Mouse (Mus musculus) CH12.LX (cell line): ENCODE data around the gene Dmd. TPM values are rescaled to one million over a fixed set of nuclear protein-coding genes. Genes with fewer than 3 reads are reported as not detected.

Source experiments
- DNase-seq: peaks from one replicate; pipeline ENCODE4 v3.0.0-alpha.2; 2013; ENCODE audit errors: extremely low read depth
- H3K27ac ChIP-seq: 2 replicates; pipeline ENCODE4 v1.5.1; 2012; ENCODE audit warnings: low read depth, mild to moderate bottlenecking, control low read depth, moderate library complexity; ENCODE audit not compliant: insufficient read depth
- H3K27me3 ChIP-seq: replicated peaks from 2 replicates; pipeline ENCODE3; 2012; ENCODE audit warnings: inconsistent platforms
- H3K36me3 ChIP-seq, 2 experiments: replicated peaks in 1 of 2; 2 replicates each; pipeline versions ENCODE3 to v1.6.1; 2012; ENCODE audit warnings: inconsistent platforms in 1 of 2, low read length in 1 of 2, mild to moderate bottlenecking in 1 of 2, mixed read lengths in 1 of 2, moderate library complexity in 1 of 2; ENCODE audit not compliant: control insufficient read depth in 1 of 2, insufficient read depth in 1 of 2
- H3K4me1 ChIP-seq, 2 experiments: 2 replicates each; pipeline ENCODE4 v1.6.1; 2012; ENCODE audit warnings: inconsistent platforms in 1 of 2, moderate library complexity in 1 of 2; ENCODE audit not compliant: insufficient read depth in 2 of 2, control insufficient read depth in 1 of 2
- H3K4me2 ChIP-seq: 2 replicates; pipeline ENCODE4 v1.6.1; 2012; ENCODE audit warnings: low read depth, mild to moderate bottlenecking, control low read depth; ENCODE audit not compliant: poor library complexity, insufficient read depth, severe bottlenecking
- H3K4me3 ChIP-seq, 3 experiments: fragments of 150-350 bp in 1 of 3; sonication (generic) in 1 of 3; replicated peaks in 1 of 3; 2 replicates each; pipeline versions ENCODE3 to v1.5.1; 2011 to 2012; ENCODE audit warnings: low read depth in 2 of 3, low read length in 2 of 3, mild to moderate bottlenecking in 2 of 3, moderate library complexity in 2 of 3, control low read depth in 1 of 3, improper control_type of control experiment in 1 of 3, inconsistent platforms in 1 of 3, mixed read lengths in 1 of 3; ENCODE audit not compliant: poor library complexity in 1 of 3
- H3K79me2 ChIP-seq: replicated peaks from 2 replicates; pipeline ENCODE4 v1.6.1; 2012; ENCODE audit warnings: mild to moderate bottlenecking, moderate library complexity; ENCODE audit not compliant: control insufficient read depth, poor library complexity, insufficient read depth, severe bottlenecking; ENCODE audit errors: extremely low read depth
- H3K9ac ChIP-seq: 2 replicates; pipeline ENCODE4 v1.6.1; 2012; ENCODE audit warnings: low read depth, mild to moderate bottlenecking, control low read depth, moderate library complexity; ENCODE audit not compliant: insufficient read depth
- H3K9me3 ChIP-seq: replicated peaks from 2 replicates; pipeline ENCODE3; 2012; ENCODE audit warnings: low read length, inconsistent platforms, mixed read lengths
- BHLHE40 ChIP-seq: IDR thresholded peaks from 2 replicates; pipeline ENCODE4 v1.6.1; 2011; ENCODE audit warnings: mild to moderate bottlenecking, low read depth, low read length, improper control_type of control experiment
- CHD2 ChIP-seq: IDR thresholded peaks from 2 replicates; pipeline ENCODE4 v1.6.1; 2011; ENCODE audit warnings: low read length, improper control_type of control experiment
- CTCF ChIP-seq, 2 experiments: IDR thresholded peaks in 1 of 2; conservative IDR thresholded peaks in 1 of 2; 2 replicates each; pipeline ENCODE4 v1.5.1; 2011 to 2012; ENCODE audit warnings: low read depth in 2 of 2, low read length in 2 of 2, improper control_type of control experiment in 1 of 2, inconsistent platforms in 1 of 2, mild to moderate bottlenecking in 1 of 2, moderate library complexity in 1 of 2
- ETS1 ChIP-seq: conservative IDR thresholded peaks from 2 replicates; pipeline ENCODE4 v1.6.1; 2012; ENCODE audit warnings: low read depth, mild to moderate bottlenecking, inconsistent platforms, low read length, improper control_type of control experiment, moderate library complexity
- GABPA ChIP-seq: IDR thresholded peaks from 2 replicates; pipeline ENCODE4 v1.6.1; 2012; ENCODE audit warnings: low read depth, low read length, improper control_type of control experiment, inconsistent platforms; ENCODE audit not compliant: insufficient replicate concordance
- IRF4 ChIP-seq: IDR thresholded peaks from 2 replicates; pipeline ENCODE4 v1.6.1; 2014; ENCODE audit warnings: low read depth, mild to moderate bottlenecking, inconsistent platforms, low read length, improper control_type of control experiment
- JUN ChIP-seq: IDR thresholded peaks from 2 replicates; pipeline ENCODE4 v1.6.1; 2011; ENCODE audit warnings: low read depth, mild to moderate bottlenecking, low read length, improper control_type of control experiment, moderate library complexity; ENCODE audit not compliant: insufficient read depth
- MAFK ChIP-seq: IDR thresholded peaks from 2 replicates; pipeline ENCODE4 v1.6.1; 2011; ENCODE audit warnings: low read length, improper control_type of control experiment; ENCODE audit not compliant: insufficient replicate concordance
- MAX ChIP-seq: IDR thresholded peaks from 2 replicates; pipeline ENCODE4 v1.6.1; 2011; ENCODE audit warnings: low read length, improper control_type of control experiment
- MEF2A ChIP-seq: IDR thresholded peaks from 2 replicates; pipeline ENCODE4 v1.6.1; 2014; ENCODE audit warnings: low read depth, mild to moderate bottlenecking, inconsistent platforms, low read length, improper control_type of control experiment, borderline replicate concordance
- MYC ChIP-seq: IDR thresholded peaks from 2 replicates; pipeline ENCODE4 v1.6.1; 2011; ENCODE audit warnings: low read depth, mild to moderate bottlenecking, improper control_type of control experiment, low read length
- PAX5 ChIP-seq: IDR thresholded peaks from 2 replicates; pipeline ENCODE4 v1.6.1; 2012; ENCODE audit warnings: low read length, inconsistent platforms, mixed read lengths
- POLR2A ChIP-seq: IDR thresholded peaks from 2 replicates; pipeline ENCODE4 v1.6.1; 2011; ENCODE audit warnings: low read depth, mild to moderate bottlenecking, improper control_type of control experiment, low read length
- RCOR1 ChIP-seq: conservative IDR thresholded peaks from 2 replicates; pipeline ENCODE4 v1.6.1; 2012; ENCODE audit warnings: low read depth, mild to moderate bottlenecking, inconsistent platforms, low read length, improper control_type of control experiment
- SIN3A ChIP-seq: IDR thresholded peaks from 2 replicates; pipeline ENCODE4 v1.6.1; 2012; ENCODE audit warnings: low read length, improper control_type of control experiment, inconsistent platforms
- SMC3 ChIP-seq: IDR thresholded peaks from 2 replicates; pipeline ENCODE4 v1.6.1; 2011; ENCODE audit warnings: low read depth, low read length, improper control_type of control experiment
- TCF12 ChIP-seq: IDR thresholded peaks from 2 replicates; pipeline ENCODE4 v1.6.1; 2014; ENCODE audit warnings: low read depth, mild to moderate bottlenecking, inconsistent platforms, low read length, improper control_type of control experiment
- UBTF ChIP-seq: IDR thresholded peaks from 2 replicates; pipeline ENCODE4 v1.6.1; 2012; ENCODE audit warnings: low read depth, mild to moderate bottlenecking, inconsistent platforms, low read length, improper control_type of control experiment, moderate library complexity
- USF2 ChIP-seq: conservative IDR thresholded peaks from 2 replicates; pipeline ENCODE4 v1.6.1; 2011; ENCODE audit warnings: low read depth, low read length, improper control_type of control experiment
- ZC3H11A ChIP-seq: IDR thresholded peaks from 2 replicates; pipeline ENCODE4 v1.6.1; 2012; ENCODE audit warnings: low read depth, mild to moderate bottlenecking, inconsistent platforms, low read length, improper control_type of control experiment
- dilution Hi-C: fragments of 300-500 bp; cut with MboI; formaldehyde crosslinking; loops from 2 replicates; pipeline ENCODE4 v1.14.3; 2020; ENCODE audit warnings: low sequenced_read_pairs; ENCODE audit not compliant: extremely low pct_unique_long_range_greater_than_20kb, extremely low pct_ligation_motif_present
- in situ Hi-C: fragments of 300-500 bp; cut with MboI; formaldehyde crosslinking; loops from 3 replicates; pipeline ENCODE4 v1.14.3; 2019; ENCODE audit warnings: low sequenced_read_pairs, low pct_ligation_motif_present, low pct_unique_long_range_greater_than_20kb, mixed read lengths
- polyA plus RNA-seq: library from polyadenylated mRNA; unstranded; fragments of >175 nt; gene quantifications from 2 replicates; pipeline ENCODE4 v1.2.1, GENCODE M21; 2012; ENCODE audit warnings: low read depth; ENCODE audit not compliant: insufficient read length
- total RNA-seq, 2 experiments: library from RNA; depleted of rRNA; stranded (reverse); fragments of 300-350 nt in 1 of 2; fragments of >200 nt in 1 of 2; gene quantifications; 2 replicates each; pipeline ENCODE4 v1.2.3; 2012 to 2014

Dmd gene
- total and polyA plus RNA-seq, 3 experiments, result 0.81 to 2.7 (median 2.1) TPM

DNA sequence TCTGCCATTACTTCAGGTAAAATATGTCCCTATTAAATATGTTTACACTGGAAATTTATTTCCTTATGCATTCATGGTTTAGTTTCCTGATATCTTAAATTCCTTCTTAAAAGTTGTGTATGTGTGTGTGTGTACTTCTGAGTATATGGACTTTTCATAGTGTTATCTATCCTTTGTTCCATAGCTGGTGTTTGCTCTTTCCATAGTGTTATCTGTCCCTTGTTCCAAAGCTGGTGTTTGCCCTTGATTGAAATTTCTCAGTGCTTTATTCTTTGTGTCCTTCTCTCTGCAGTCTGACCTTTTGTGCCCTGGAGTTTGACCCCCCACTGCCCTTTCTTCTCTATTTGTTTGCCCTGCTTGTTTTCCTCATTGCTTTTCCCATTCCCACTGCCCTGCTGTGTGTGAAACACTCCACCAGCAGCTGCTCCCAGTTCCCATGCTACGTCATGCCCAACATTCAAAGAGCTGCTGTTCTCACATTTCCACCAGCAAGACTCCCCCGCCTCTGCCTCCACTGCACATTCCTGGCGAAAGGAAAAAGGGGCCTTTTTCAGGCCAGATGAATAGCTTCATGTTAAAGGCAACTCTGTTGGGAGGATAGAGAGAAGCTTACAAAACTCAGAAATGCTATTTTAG is 1911.5 kb downstream of the Dmd start:
- H3K9me3 ChIP-seq, result no peaks in the 10 kb centered on the region
- DNase-seq, result no peak

GRCm38 (mm10) chrX:84873090-84873489 is 1924.4 kb downstream of the Dmd start:
- in situ Hi-C loops, result no loop called here
- Histone ChIP-seq H3K9me3 (no peaks in the 10 kb centered on the region), H3K4me3 (no peak overlapping the region), H3K79me2 (no peaks in the 10 kb centered on the region), H3K27ac (no peak overlapping the region), H3K9ac (no peak overlapping the region), H3K27me3 (no peaks in the 10 kb centered on the region), H3K4me1 (no peaks in the 10 kb centered on the region), H3K36me3 (no peaks in the 10 kb centered on the region), H3K4me2 (no peak overlapping the region)
- dilution Hi-C loops, result no loop called here
- TF ChIP-seq JUN (no peak), MAFK (no peak), MYC (no peak), ZC3H11A (no peak), ETS1 (no peak), TCF12 (no peak), RCOR1 (no peak), POLR2A (no peak), BHLHE40 (no peak), IRF4 (no peak), SMC3 (no peak), UBTF (no peak), PAX5 (no peak), MAX (no peak), GABPA (no peak)
- no peak for DNase-seq

More for the DNA sequence above, 1911.5 kb downstream of the Dmd start:
- dilution Hi-C loops (no loop called here), in situ Hi-C loops (no loop called here)
- Histone ChIP-seq H3K4me3 (no peak overlapping the region), H3K9ac (no peak overlapping the region), H3K4me2 (no peak overlapping the region), H3K79me2 (no peaks in the 10 kb centered on the region), H3K27ac (no peak overlapping the region), H3K4me1 (no peaks in the 10 kb centered on the region), H3K27me3 (no peaks in the 10 kb centered on the region), H3K36me3 (no peaks in the 10 kb centered on the region)
- no peak for TF ChIP-seq CTCF (conservative IDR thresholded peaks at IDR 0.05 in 1 of 2, IDR thresholded peaks at IDR 0.05 in 1 of 2; ENCODE audit: low read depth in 2 of 2, low read length in 2 of 2)
- TF ChIP-seq MAX, result no peak
- TF ChIP-seq CHD2, result no peak
- no peak for TF ChIP-seq JUN
- TF ChIP-seq MYC, result no peak
- TF ChIP-seq SIN3A, result no peak
- no peak for TF ChIP-seq USF2
- no peak for TF ChIP-seq MEF2A
